Mouse (Mus musculus) left cerebral cortex, adult 18-20 months (tissue): ENCODE results near the gene Hrasls5. TPM values are rescaled to one million over a fixed set of nuclear protein-coding genes. Genes with fewer than 3 reads are reported as not detected.

ENCODE experiments used
- DNase-seq, 2 experiments: peaks; one replicate each; pipeline ENCODE4 v3.0.0; 2021 to 2022; ENCODE audit warnings: low spot score in 2 of 2, mixed read lengths in 1 of 2
- total RNA-seq, 2 experiments: library from RNA; stranded (reverse); gene quantifications; 2 replicates each; pipeline ENCODE4 v1.2.3; 2021

The Hrasls5 gene
- total RNA-seq, 2 experiments from 2014 or later, result not detected

DNA sequence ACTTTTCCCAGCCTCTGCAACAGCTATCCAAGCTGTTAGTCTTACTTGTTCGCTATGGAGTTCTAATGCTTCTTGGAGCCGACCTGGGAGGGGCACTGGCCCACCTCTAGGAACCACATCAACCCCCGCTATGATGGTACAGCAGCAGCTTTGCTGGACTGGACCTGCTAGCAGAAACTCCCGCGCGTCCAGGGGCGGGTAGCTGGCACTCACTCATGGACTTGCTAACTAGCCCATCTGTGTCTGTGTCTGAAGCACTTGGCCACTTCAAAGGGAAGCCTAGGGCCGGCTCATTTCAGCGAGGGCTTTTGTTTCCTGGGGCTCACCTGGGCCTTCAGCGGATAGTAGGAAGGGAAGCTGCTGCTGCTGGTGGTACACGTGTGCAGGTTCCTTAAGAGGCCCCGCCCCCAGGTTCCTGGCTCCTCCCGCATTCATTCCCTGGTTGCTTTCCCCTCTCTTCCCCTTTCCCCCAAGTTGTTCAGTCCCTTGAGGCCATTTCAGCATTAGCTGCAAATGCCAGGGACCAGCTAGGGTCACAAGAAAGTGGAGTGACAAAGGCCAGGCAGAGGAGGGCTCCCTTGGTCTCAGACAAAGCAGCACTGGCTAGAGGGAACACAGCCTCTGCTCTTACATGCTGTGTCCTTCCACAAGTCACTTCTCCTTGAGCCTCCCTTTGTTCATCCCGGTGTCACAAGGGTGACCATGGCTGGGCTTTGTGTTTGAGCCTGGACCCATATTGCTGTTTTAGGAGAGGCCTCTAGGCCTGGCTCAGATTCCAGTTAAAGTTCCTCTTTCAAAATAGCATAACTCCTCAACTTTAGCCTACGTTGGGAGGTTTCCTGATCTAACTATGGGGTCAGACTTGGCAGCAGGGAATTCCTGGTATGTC is 5.3 kb upstream of the Hrasls5 start, which contains the start of gene Lgals12:
Lgals12 (minus strand) TSS at position 393 of the 889 bp plus-strand sequence.
- DNase-seq, result peak; percentile 54 to 71

- DNase-seq, result no peak
Observed at GRCm38 (mm10) chr19:7607690-7608201, 4.6 kb upstream of the Hrasls5 start.

DNA sequence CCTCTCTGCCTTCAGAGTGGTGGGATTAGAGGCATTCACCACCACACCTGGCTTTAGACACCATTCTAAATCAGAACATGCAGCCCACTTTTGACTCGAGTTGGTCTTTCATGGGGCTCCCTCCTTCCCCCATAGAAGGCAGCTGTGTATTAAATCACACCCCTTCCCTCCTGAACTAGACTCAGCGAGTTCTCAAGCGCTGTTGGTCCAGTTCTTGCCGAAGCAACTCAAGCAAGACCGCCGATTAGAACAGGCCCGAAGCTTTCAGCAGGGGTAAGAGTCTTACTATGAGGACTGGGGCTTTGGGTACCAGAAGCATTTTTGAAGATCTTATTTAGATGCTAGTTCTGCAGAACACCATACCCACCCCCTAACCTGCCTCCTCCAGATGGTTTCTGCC is 810 bp downstream of the Hrasls5 start:
- DNase-seq, result no peak

- no peak for DNase-seq
Observed at GRCm38 (mm10) chr19:7616231-7616930, 4.0 kb downstream of the Hrasls5 start.

DNA sequence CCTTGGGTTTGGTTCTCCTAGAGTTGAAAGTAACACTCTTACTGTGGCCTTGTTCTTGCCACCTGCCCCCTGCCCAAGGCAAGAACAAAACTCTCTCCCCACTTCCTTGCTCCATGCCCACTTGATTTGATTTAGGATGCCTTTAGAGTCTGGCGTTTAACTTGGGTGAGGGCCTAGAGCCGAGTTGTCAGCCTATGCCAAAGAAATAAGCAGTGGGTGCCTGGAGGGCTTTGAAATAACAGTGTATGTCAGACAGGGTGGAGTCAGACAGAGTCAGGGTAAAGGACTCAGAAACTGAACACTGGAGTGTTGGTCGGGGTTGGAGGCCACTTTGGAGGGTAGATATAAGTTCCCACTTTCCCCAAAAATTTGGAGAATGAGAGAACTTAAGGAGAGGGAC is 4.7 kb downstream of the Hrasls5 start:
- DNase-seq, result no peak

DNA sequence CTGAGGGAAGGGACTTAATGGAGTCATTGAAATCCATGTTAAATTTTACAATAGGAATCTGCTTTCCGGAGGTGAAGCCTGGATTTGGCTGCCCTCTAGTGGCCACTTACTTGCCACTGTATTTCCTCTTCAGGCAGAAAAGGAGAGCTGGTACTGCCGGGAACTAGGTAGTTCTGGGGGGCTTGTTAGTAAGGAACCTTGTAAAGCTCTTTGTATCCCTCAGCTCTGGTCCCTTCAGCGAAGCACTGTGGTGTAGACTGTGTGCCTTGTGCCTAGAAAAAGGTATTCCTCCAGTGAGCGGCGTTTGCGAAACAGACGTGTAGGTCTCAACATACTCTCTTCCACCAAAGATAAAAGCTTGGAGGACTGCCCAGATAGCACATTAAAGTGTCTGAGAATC is 5.4 kb downstream of the Hrasls5 start:
- DNase-seq, result peak; percentile 70 to 78

- no peak for DNase-seq
Observed at GRCm38 (mm10) chr19:7633021-7633420, 20.7 kb downstream of the Hrasls5 start.

- DNase-seq, result no peak
Observed at GRCm38 (mm10) chr19:7633786-7634185, 21.4 kb downstream of the Hrasls5 start.

DNA sequence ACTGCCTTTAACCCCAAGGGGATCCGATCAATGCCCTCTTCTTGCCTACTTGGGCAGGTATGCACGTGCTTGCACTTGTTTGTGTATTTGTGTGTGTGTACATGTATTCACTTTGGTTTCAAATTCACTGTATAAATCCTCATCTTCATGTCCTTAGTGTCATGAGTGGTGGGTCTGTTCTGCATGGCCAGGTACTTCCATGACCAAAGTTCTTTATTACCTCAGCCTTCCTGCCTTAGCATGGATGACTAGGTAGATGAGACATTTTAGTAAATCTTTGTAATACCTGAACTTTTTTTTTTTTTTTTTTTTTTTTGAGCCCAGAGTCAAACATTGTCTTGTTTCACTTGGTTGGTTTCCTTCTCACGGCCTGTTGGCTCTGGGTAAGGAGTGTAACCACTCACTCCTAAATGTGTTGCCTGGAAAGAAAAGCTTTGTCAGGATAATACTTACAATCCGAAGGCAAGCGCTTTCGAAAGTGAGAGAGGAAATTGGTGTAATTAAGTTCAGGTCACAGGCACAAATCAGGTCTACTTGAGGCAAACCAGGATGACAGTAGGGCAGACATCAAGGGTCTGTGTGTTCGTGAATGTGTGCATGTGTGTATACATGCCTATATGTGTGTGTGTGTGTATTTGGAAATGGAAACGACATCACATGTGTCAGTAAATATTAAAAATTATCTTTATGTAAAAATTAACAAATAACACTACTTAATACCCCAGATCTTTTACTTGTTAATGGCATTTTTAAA is 36.7 kb downstream of the Hrasls5 start:
- DNase-seq, result no peak

DNA sequence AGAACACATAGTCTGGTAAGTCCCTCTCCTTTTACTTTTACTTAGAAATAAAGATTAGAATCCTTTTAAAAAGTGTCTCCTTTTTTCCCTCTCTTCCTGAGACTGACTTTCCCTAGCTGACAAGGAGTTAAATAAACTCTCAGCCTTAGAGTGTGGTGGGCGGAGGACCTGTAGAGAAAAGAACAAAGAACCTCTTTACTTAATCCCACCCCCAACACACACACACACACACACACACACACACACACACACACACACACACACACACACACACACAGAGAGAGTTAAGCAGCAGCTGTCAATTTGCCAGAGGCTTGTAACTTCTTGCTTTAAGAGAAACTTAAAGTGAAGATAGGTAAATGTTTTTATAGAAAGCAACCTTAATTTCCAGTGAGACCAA is 59.7 kb downstream of the Hrasls5 start:
- DNase-seq, result no peak

DNA sequence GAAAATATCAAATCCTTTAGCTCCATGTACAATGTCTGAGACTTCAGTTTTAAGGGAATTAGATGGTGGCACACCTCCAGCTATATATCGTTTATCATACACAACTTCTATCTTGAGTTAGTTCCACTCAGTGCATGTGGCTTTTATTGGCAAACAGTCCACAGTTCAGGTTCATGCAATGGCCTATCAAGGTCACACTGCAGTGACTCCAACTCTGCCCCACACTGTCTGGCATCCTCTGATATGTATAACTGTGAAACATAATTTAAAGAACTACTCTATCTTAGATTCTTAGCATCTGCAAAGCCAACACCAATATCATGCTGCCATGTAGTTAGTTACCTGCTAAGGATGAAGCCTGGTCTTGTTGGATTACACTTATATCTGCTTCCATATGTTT is 75.6 kb downstream of the Hrasls5 start:
- DNase-seq, result no peak

Other genes with a start within 250 kb of the Hrasls5 start
- gene Spindoc, start 229.5 kb upstream of the Hrasls5 start, total RNA-seq, result 10 to 100 TPM; 29.1 to 30.8 TPM
- 10 to 100 TPM; 29.5 to 31.1 TPM for gene 2700081O15Rik, start 194.9 kb upstream of the Hrasls5 start, total RNA-seq
- gene Rtn3, start 129.3 kb upstream of the Hrasls5 start, total RNA-seq, result 100 to 1,000 TPM; 828 to 858 TPM
- gene Atl3, start 118.5 kb upstream of the Hrasls5 start, total RNA-seq, result 10 to 100 TPM; 22.2 to 23.5 TPM
- 10 to 100 TPM; 33.2 to 40.7 TPM for gene Pla2g16, start 55.1 kb upstream of the Hrasls5 start, total RNA-seq
- under 1 TPM; 0.77 to 0.91 TPM for gene Lgals12, start 5.3 kb upstream of the Hrasls5 start, total RNA-seq
- gene Slc22a19, start 98.8 kb downstream of the Hrasls5 start, total RNA-seq, result not detected
- not detected for gene Slc22a26, start 190.1 kb downstream of the Hrasls5 start, total RNA-seq